Mouse (Mus musculus) intestine, embryonic 16.5 days (tissue): ENCODE measurements at regions not wholly inside any gene's neighbourhood (a gene's known extent, or its start where the extent isn't known, plus 50 kb on each side); places are given as distances from the start of the nearest gene placed in this dataset.

Experiments
- ATAC-seq: fragments of 200-750 bp; cut with Nextera tagmentation; 2 replicates; pipeline ENCODE4 v1.8.0; 2017; ENCODE audit warnings: moderate TSS enrichment, moderate library complexity
- H3K27ac ChIP-seq: fragments of 300-500 bp; sonication (generic); 2 replicates; pipeline ENCODE4 v1.5.1; 2014; ENCODE audit warnings: mild to moderate bottlenecking, low read length
- H3K27me3 ChIP-seq: fragments of 300-500 bp; sonication (generic); replicated peaks from 2 replicates; pipeline ENCODE4 v1.6.1; 2014; ENCODE audit warnings: low read length, control low read depth, mixed read lengths; ENCODE audit not compliant: control insufficient read depth, insufficient read depth
- H3K36me3 ChIP-seq: fragments of 300-500 bp; sonication (generic); 2 replicates; pipeline ENCODE4 v1.6.1; 2014; ENCODE audit warnings: low read length, control low read depth; ENCODE audit not compliant: control insufficient read depth, insufficient read depth
- H3K4me1 ChIP-seq: fragments of 300-500 bp; sonication (generic); 2 replicates; pipeline ENCODE4 v1.6.1; 2014; ENCODE audit warnings: low read length, control low read depth, mixed read lengths; ENCODE audit not compliant: control insufficient read depth, insufficient read depth
- H3K4me2 ChIP-seq: fragments of 300-500 bp; sonication (generic); 2 replicates; pipeline ENCODE4 v1.6.1; 2014; ENCODE audit warnings: low read depth, low read length, control low read depth
- H3K4me3 ChIP-seq: fragments of 300-500 bp; sonication (generic); 2 replicates; pipeline ENCODE4 v1.5.1; 2014; ENCODE audit warnings: mild to moderate bottlenecking, low read length
- H3K9ac ChIP-seq: fragments of 300-500 bp; sonication (generic); 2 replicates; pipeline ENCODE4 v1.6.1; 2014; ENCODE audit warnings: low read depth, low read length
- H3K9me3 ChIP-seq: fragments of 300-500 bp; sonication (generic); 2 replicates; pipeline ENCODE4 v1.6.1; 2016; ENCODE audit warnings: low read length, control low read depth; ENCODE audit not compliant: control insufficient read depth
- WGBS: fragments of 180-500 bp; shearing (Covaris S2); extraction: QIAGEN DNeasy Blood & Tissue Kit; methylation state at CpG from one replicate; pipeline ENCODE4 v1.1.7; 2014; 5-methylcytosine and 5-hydroxymethylcytosine counted together

- Histone ChIP-seq H3K9ac (no peak overlapping the region), H3K4me1 (no peaks in the 10 kb centered on the region), H3K36me3 (no peaks in the 10 kb centered on the region), H3K27ac (no peak overlapping the region), H3K9me3 (no peaks in the 10 kb centered on the region), H3K27me3 (no peaks in the 10 kb centered on the region), H3K4me2 (no peak overlapping the region), H3K4me3 (no peak overlapping the region)
- WGBS = 77% methylated on average over 6 of the region's 6 CpGs
- no peak for ATAC-seq
Observed at GRCm38 (mm10) chr1:169840056-169840728, 88.3 kb upstream of the Ccdc190 start.

GRCm38 (mm10) chr1:169833385-169833784 lies 85.9 kb upstream of the Rgs4 start:
- no peaks in the 10 kb centered on the region for H3K27me3 ChIP-seq
- no peak overlapping the region for H3K4me3 ChIP-seq
- no peak overlapping the region for H3K4me2 ChIP-seq
- no peaks in the 10 kb centered on the region for H3K36me3 ChIP-seq
- no peaks in the 10 kb centered on the region for H3K4me1 ChIP-seq
- no peaks in the 10 kb centered on the region for H3K9me3 ChIP-seq
- WGBS = 77% methylated on average over 6 of the region's 6 CpGs
- H3K9ac ChIP-seq = no peak overlapping the region
- ATAC-seq = no peak
- no peak overlapping the region for H3K27ac ChIP-seq

- 47% methylated on average over 8 of the region's 8 CpGs for WGBS
- H3K27me3 ChIP-seq = no peaks in the 10 kb centered on the region
- H3K4me3 ChIP-seq = no peak overlapping the region
- no peak for ATAC-seq
- no peaks in the 10 kb centered on the region for H3K4me1 ChIP-seq
- no peak overlapping the region for H3K27ac ChIP-seq
- no peaks in the 10 kb centered on the region for H3K9me3 ChIP-seq
- no peaks in the 10 kb centered on the region for H3K36me3 ChIP-seq
- H3K4me2 ChIP-seq = no peak overlapping the region
- H3K9ac ChIP-seq = no peak overlapping the region
Observed at GRCm38 (mm10) chr1:169831326-169832066, 84.1 kb upstream of the Rgs4 start.

GRCm38 (mm10) chr1:169830596-169830995 lies 83.2 kb upstream of the Rgs4 start:
- Histone ChIP-seq H3K4me3 (no peak overlapping the region), H3K4me1 (no peaks in the 10 kb centered on the region), H3K9me3 (no peaks in the 10 kb centered on the region), H3K4me2 (no peak overlapping the region), H3K36me3 (no peaks in the 10 kb centered on the region), H3K27me3 (no peaks in the 10 kb centered on the region), H3K9ac (no peak overlapping the region), H3K27ac (no peak overlapping the region)
- ATAC-seq = no peak
- WGBS = 44% methylated on average over 1 of the region's 1 CpGs

GRCm38 (mm10) chr1:169822034-169822433 lies 74.6 kb upstream of the Rgs4 start:
- H3K4me3 ChIP-seq = no peak overlapping the region
- ATAC-seq = no peak

GRCm38 (mm10) chr1:169819404-169819949 lies 72.0 kb upstream of the Rgs4 start:
- no peak for ATAC-seq
- Histone ChIP-seq H3K27ac (no peak overlapping the region), H3K9ac (no peak overlapping the region), H3K36me3 (no peaks in the 10 kb centered on the region), H3K4me1 (no peaks in the 10 kb centered on the region), H3K4me3 (no peak overlapping the region), H3K27me3 (no peaks in the 10 kb centered on the region), H3K4me2 (no peak overlapping the region), H3K9me3 (no peaks in the 10 kb centered on the region)
- 82% methylated on average over 5 of the region's 5 CpGs for WGBS

More at GRCm38 (mm10) chr1:169822034-169822433, 74.6 kb upstream of the Rgs4 start:
- 86% methylated on average over 7 of the region's 7 CpGs for WGBS
- Histone ChIP-seq H3K4me1 (no peaks in the 10 kb centered on the region), H3K9me3 (no peaks in the 10 kb centered on the region), H3K36me3 (no peaks in the 10 kb centered on the region), H3K4me2 (no peak overlapping the region), H3K9ac (no peak overlapping the region), H3K27me3 (no peaks in the 10 kb centered on the region), H3K27ac (no peak overlapping the region)

- H3K27ac ChIP-seq = no peak overlapping the region
- no peaks in the 10 kb centered on the region for H3K9me3 ChIP-seq
- no peak overlapping the region for H3K4me3 ChIP-seq
- no peak for ATAC-seq
- no peaks in the 10 kb centered on the region for H3K27me3 ChIP-seq
- H3K4me1 ChIP-seq = no peaks in the 10 kb centered on the region
- no peak overlapping the region for H3K9ac ChIP-seq
- H3K4me2 ChIP-seq = no peak overlapping the region
- WGBS = 61% methylated on average over 6 of the region's 6 CpGs
- no peaks in the 10 kb centered on the region for H3K36me3 ChIP-seq
Observed at GRCm38 (mm10) chr1:169816939-169817338, 69.5 kb upstream of the Rgs4 start.

GRCm38 (mm10) chr1:169812512-169813101 lies 65.2 kb upstream of the Rgs4 start:
- Histone ChIP-seq H3K9me3 (no peaks in the 10 kb centered on the region), H3K27me3 (no peaks in the 10 kb centered on the region), H3K27ac (no peak overlapping the region), H3K4me1 (no peaks in the 10 kb centered on the region), H3K36me3 (no peaks in the 10 kb centered on the region), H3K4me3 (no peak overlapping the region), H3K4me2 (no peak overlapping the region), H3K9ac (no peak overlapping the region)
- 79% methylated on average over 9 of the region's 9 CpGs for WGBS
- ATAC-seq = no peak

GRCm38 (mm10) chr1:169803428-169804138 lies 56.1 kb upstream of the Rgs4 start:
- Histone ChIP-seq H3K4me3 (no peak overlapping the region), H3K9ac (no peak overlapping the region), H3K4me2 (no peak overlapping the region), H3K9me3 (no peaks in the 10 kb centered on the region), H3K4me1 (no peaks in the 10 kb centered on the region), H3K27ac (no peak overlapping the region), H3K36me3 (no peaks in the 10 kb centered on the region), H3K27me3 (no peaks in the 10 kb centered on the region)
- WGBS = 86% methylated on average over 4 of the region's 4 CpGs
- ATAC-seq = no peak
